Mouse (Mus musculus) CH12.LX (cell line): ENCODE results near the gene Wdfy4. TPM values are rescaled to one million over a fixed set of nuclear protein-coding genes. Genes with fewer than 3 reads are reported as not detected.
A peak's percentile ranks its signal among the peaks of the same experiment; 100 is the strongest.

Experiments
- DNase-seq: peaks from one replicate; pipeline ENCODE4 v3.0.0-alpha.2; 2013; ENCODE audit errors: extremely low read depth
- H3K27ac ChIP-seq: 2 replicates; pipeline ENCODE4 v1.5.1; 2012; ENCODE audit warnings: low read depth, mild to moderate bottlenecking, control low read depth, moderate library complexity; ENCODE audit not compliant: insufficient read depth
- H3K27me3 ChIP-seq: replicated peaks from 2 replicates; pipeline ENCODE3; 2012; ENCODE audit warnings: inconsistent platforms
- H3K36me3 ChIP-seq, 2 experiments: replicated peaks in 1 of 2; 2 replicates each; pipeline versions ENCODE3 to v1.6.1; 2012; ENCODE audit warnings: inconsistent platforms in 1 of 2, low read length in 1 of 2, mild to moderate bottlenecking in 1 of 2, mixed read lengths in 1 of 2, moderate library complexity in 1 of 2; ENCODE audit not compliant: control insufficient read depth in 1 of 2, insufficient read depth in 1 of 2
- H3K4me1 ChIP-seq, 2 experiments: 2 replicates each; pipeline ENCODE4 v1.6.1; 2012; ENCODE audit warnings: inconsistent platforms in 1 of 2, moderate library complexity in 1 of 2; ENCODE audit not compliant: insufficient read depth in 2 of 2, control insufficient read depth in 1 of 2
- H3K4me2 ChIP-seq: 2 replicates; pipeline ENCODE4 v1.6.1; 2012; ENCODE audit warnings: low read depth, mild to moderate bottlenecking, control low read depth; ENCODE audit not compliant: poor library complexity, insufficient read depth, severe bottlenecking
- H3K4me3 ChIP-seq, 3 experiments: fragments of 150-350 bp in 1 of 3; sonication (generic) in 1 of 3; replicated peaks in 1 of 3; 2 replicates each; pipeline versions ENCODE3 to v1.5.1; 2011 to 2012; ENCODE audit warnings: low read depth in 2 of 3, low read length in 2 of 3, mild to moderate bottlenecking in 2 of 3, moderate library complexity in 2 of 3, control low read depth in 1 of 3, improper control_type of control experiment in 1 of 3, inconsistent platforms in 1 of 3, mixed read lengths in 1 of 3; ENCODE audit not compliant: poor library complexity in 1 of 3
- H3K79me2 ChIP-seq: replicated peaks from 2 replicates; pipeline ENCODE4 v1.6.1; 2012; ENCODE audit warnings: mild to moderate bottlenecking, moderate library complexity; ENCODE audit not compliant: control insufficient read depth, poor library complexity, insufficient read depth, severe bottlenecking; ENCODE audit errors: extremely low read depth
- H3K9ac ChIP-seq: 2 replicates; pipeline ENCODE4 v1.6.1; 2012; ENCODE audit warnings: low read depth, mild to moderate bottlenecking, control low read depth, moderate library complexity; ENCODE audit not compliant: insufficient read depth
- H3K9me3 ChIP-seq: replicated peaks from 2 replicates; pipeline ENCODE3; 2012; ENCODE audit warnings: low read length, inconsistent platforms, mixed read lengths
- CHD2 ChIP-seq: IDR thresholded peaks from 2 replicates; pipeline ENCODE4 v1.6.1; 2011; ENCODE audit warnings: low read length, improper control_type of control experiment
- ELF1 ChIP-seq: IDR thresholded peaks from 2 replicates; pipeline ENCODE4 v1.6.1; 2014; ENCODE audit warnings: low read depth, mild to moderate bottlenecking, inconsistent platforms, low read length, improper control_type of control experiment
- ETS1 ChIP-seq: conservative IDR thresholded peaks from 2 replicates; pipeline ENCODE4 v1.6.1; 2012; ENCODE audit warnings: low read depth, mild to moderate bottlenecking, inconsistent platforms, low read length, improper control_type of control experiment, moderate library complexity
- HCFC1 ChIP-seq: IDR thresholded peaks from 2 replicates; pipeline ENCODE4 v1.6.1; 2012; ENCODE audit warnings: low read depth, mild to moderate bottlenecking, inconsistent platforms, low read length, improper control_type of control experiment
- IRF4 ChIP-seq: IDR thresholded peaks from 2 replicates; pipeline ENCODE4 v1.6.1; 2014; ENCODE audit warnings: low read depth, mild to moderate bottlenecking, inconsistent platforms, low read length, improper control_type of control experiment
- JUN ChIP-seq: IDR thresholded peaks from 2 replicates; pipeline ENCODE4 v1.6.1; 2011; ENCODE audit warnings: low read depth, mild to moderate bottlenecking, low read length, improper control_type of control experiment, moderate library complexity; ENCODE audit not compliant: insufficient read depth
- JUND ChIP-seq: conservative IDR thresholded peaks from 2 replicates; pipeline ENCODE4 v1.6.1; 2011; ENCODE audit warnings: low read depth, low read length, improper control_type of control experiment
- KAT2A ChIP-seq: IDR thresholded peaks from 2 replicates; pipeline ENCODE4 v1.6.1; 2012; ENCODE audit warnings: low read length, improper control_type of control experiment, inconsistent platforms; ENCODE audit not compliant: insufficient replicate concordance
- MAX ChIP-seq: IDR thresholded peaks from 2 replicates; pipeline ENCODE4 v1.6.1; 2011; ENCODE audit warnings: low read length, improper control_type of control experiment
- MEF2A ChIP-seq: IDR thresholded peaks from 2 replicates; pipeline ENCODE4 v1.6.1; 2014; ENCODE audit warnings: low read depth, mild to moderate bottlenecking, inconsistent platforms, low read length, improper control_type of control experiment, borderline replicate concordance
- MXI1 ChIP-seq: IDR thresholded peaks from 2 replicates; pipeline ENCODE4 v1.6.1; 2011; ENCODE audit warnings: mild to moderate bottlenecking, low read depth, low read length, improper control_type of control experiment
- POLR2AphosphoS2 ChIP-seq: IDR thresholded peaks from 2 replicates; pipeline ENCODE4 v1.6.1; 2011; ENCODE audit warnings: low read depth, low read length, improper control_type of control experiment
- RAD21 ChIP-seq: IDR thresholded peaks from 2 replicates; pipeline ENCODE4 v1.6.1; 2011; ENCODE audit warnings: low read depth, mild to moderate bottlenecking, low read length, improper control_type of control experiment, moderate library complexity
- SIN3A ChIP-seq: IDR thresholded peaks from 2 replicates; pipeline ENCODE4 v1.6.1; 2012; ENCODE audit warnings: low read length, improper control_type of control experiment, inconsistent platforms
- SMC3 ChIP-seq: IDR thresholded peaks from 2 replicates; pipeline ENCODE4 v1.6.1; 2011; ENCODE audit warnings: low read depth, low read length, improper control_type of control experiment
- TBP ChIP-seq: conservative IDR thresholded peaks from 2 replicates; pipeline ENCODE4 v1.6.1; 2011; ENCODE audit warnings: low read depth, low read length, improper control_type of control experiment
- UBTF ChIP-seq: IDR thresholded peaks from 2 replicates; pipeline ENCODE4 v1.6.1; 2012; ENCODE audit warnings: low read depth, mild to moderate bottlenecking, inconsistent platforms, low read length, improper control_type of control experiment, moderate library complexity
- USF1 ChIP-seq: IDR thresholded peaks from 2 replicates; pipeline ENCODE4 v1.6.1; 2014; ENCODE audit warnings: low read depth, mild to moderate bottlenecking, inconsistent platforms, low read length, improper control_type of control experiment
- USF2 ChIP-seq: conservative IDR thresholded peaks from 2 replicates; pipeline ENCODE4 v1.6.1; 2011; ENCODE audit warnings: low read depth, low read length, improper control_type of control experiment
- ZC3H11A ChIP-seq: IDR thresholded peaks from 2 replicates; pipeline ENCODE4 v1.6.1; 2012; ENCODE audit warnings: low read depth, mild to moderate bottlenecking, inconsistent platforms, low read length, improper control_type of control experiment
- ZKSCAN1 ChIP-seq: IDR thresholded peaks from 2 replicates; pipeline ENCODE4 v1.6.1; 2012; ENCODE audit warnings: low read depth, inconsistent platforms, low read length, improper control_type of control experiment, borderline replicate concordance
- ZNF384 ChIP-seq: IDR thresholded peaks from 2 replicates; pipeline ENCODE4 v1.6.1; 2012; ENCODE audit warnings: low read depth, low read length, improper control_type of control experiment, inconsistent platforms
- dilution Hi-C: fragments of 300-500 bp; cut with MboI; formaldehyde crosslinking; loops from 2 replicates; pipeline ENCODE4 v1.14.3; 2020; ENCODE audit warnings: low sequenced_read_pairs; ENCODE audit not compliant: extremely low pct_unique_long_range_greater_than_20kb, extremely low pct_ligation_motif_present
- in situ Hi-C: fragments of 300-500 bp; cut with MboI; formaldehyde crosslinking; loops from 3 replicates; pipeline ENCODE4 v1.14.3; 2019; ENCODE audit warnings: low sequenced_read_pairs, low pct_ligation_motif_present, low pct_unique_long_range_greater_than_20kb, mixed read lengths
- polyA plus RNA-seq: library from polyadenylated mRNA; unstranded; fragments of >175 nt; gene quantifications from 2 replicates; pipeline ENCODE4 v1.2.1, GENCODE M21; 2012; ENCODE audit warnings: low read depth; ENCODE audit not compliant: insufficient read length
- total RNA-seq, 2 experiments: library from RNA; depleted of rRNA; stranded (reverse); fragments of 300-350 nt in 1 of 2; fragments of >200 nt in 1 of 2; gene quantifications; 2 replicates each; pipeline ENCODE4 v1.2.3; 2012 to 2014

Gene Wdfy4
- total and polyA plus RNA-seq, 3 experiments: 56.0 to 140 (median 115) TPM

DNA sequence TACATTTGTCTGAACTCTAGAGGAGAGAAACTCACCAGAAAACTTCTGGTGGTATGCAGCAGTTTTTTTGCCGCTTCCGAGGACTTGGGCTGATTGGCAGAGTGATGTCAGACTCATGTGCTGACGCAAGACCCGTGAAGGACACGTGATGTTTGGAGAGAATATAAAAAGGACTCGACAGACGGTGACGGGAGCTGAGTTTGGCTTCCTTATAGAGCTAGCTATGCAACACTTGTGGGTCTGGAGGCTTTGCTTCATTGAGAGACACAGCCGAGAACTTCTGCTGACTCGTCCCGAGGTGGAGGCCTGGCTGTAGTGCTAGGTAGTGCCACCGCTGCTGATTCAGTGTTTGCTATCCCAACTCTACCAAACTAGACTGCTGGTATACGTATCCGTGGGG, 18.5 kb upstream of the Wdfy4 start:
- Histone ChIP-seq H3K36me3 (no peaks in the 10 kb centered on the region), H3K4me2 (no peak overlapping the region)
- in situ Hi-C loops: no loop called here
- TF ChIP-seq MXI1 (no peak), USF2 (no peak), HCFC1 (no peak), CHD2 (no peak), POLR2AphosphoS2 (no peak)
- TF ChIP-seq, all 38 proteins: peak for 0
- Histone ChIP-seq H3K27me3 (no peaks in the 10 kb centered on the region), H3K4me3 (no peak overlapping the region), H3K4me1 (peaks cover 8 to 31% of the 10 kb centered on the region in 2 experiments), H3K9me3 (no peaks in the 10 kb centered on the region), H3K27ac (no peak overlapping the region), H3K79me2 (no peaks in the 10 kb centered on the region), H3K9ac (no peak overlapping the region)
- dilution Hi-C loops: no loop called here
- no peak for DNase-seq

DNA sequence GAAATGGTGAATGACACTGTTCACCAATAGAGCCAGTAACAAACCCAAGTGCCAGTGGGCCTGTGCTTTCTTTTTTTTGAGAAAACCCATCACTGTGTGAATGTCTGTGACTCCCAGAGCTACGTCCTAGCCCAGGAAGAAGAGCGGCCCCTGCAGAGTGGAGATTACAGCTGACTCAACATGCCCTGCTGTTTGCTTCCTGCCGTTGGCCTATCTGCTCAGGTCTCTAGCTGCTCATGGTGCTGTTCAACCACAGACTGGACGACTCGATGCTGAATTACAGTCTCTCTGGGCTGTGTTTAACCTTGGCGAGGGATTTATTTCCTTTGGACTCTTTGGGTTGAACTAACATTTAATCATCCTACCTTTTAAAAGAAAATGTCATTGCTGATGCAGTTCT, 17.6 kb upstream of the Wdfy4 start:
- dilution Hi-C loops: no loop called here
- Histone ChIP-seq H3K9me3 (peaks cover 4% of the 10 kb centered on the region), H3K79me2 (no peaks in the 10 kb centered on the region), H3K9ac (no peak overlapping the region), H3K4me3 (no peak overlapping the region), H3K27me3 (no peaks in the 10 kb centered on the region), H3K4me1 (peaks cover 8 to 31% of the 10 kb centered on the region in 2 experiments), H3K36me3 (no peaks in the 10 kb centered on the region), H3K27ac (no peak overlapping the region), H3K4me2 (no peak overlapping the region)
- no peak for DNase-seq
- in situ Hi-C loops: no loop called here
- TF ChIP-seq ETS1 (no peak), UBTF (no peak), KAT2A (no peak), SMC3 (peak; percentile 6; the same call in 1 of the 2 replicates), ZC3H11A (no peak), JUN (no peak)

DNA sequence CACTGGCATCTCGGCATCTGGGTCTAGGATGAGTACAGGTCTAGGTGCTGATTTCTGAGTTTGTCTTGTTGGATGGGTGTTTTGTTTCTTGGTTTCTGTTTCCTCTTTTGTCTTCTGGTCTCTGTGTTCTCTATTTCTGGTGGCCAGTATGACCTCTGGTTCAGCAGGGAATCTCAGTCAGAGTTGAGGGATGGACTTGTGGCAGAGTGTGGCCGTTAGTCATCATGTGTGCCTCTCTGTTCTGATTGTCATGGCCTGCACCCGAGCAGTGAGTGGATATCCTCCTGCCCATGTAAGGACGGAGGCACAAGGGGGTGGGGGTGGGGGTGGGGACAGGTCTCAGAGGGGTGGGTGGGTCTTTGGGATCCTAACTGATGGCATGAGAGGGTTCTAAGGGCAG, 16.9 kb upstream of the Wdfy4 start:
- H3K4me3 ChIP-seq: no peak overlapping the region
- H3K79me2 ChIP-seq: no peaks in the 10 kb centered on the region
- no peak overlapping the region for H3K27ac ChIP-seq
- H3K36me3 ChIP-seq: no peaks in the 10 kb centered on the region
- in situ Hi-C loops (no loop called here), dilution Hi-C loops (no loop called here)
- H3K4me1 ChIP-seq: peaks cover 8 to 28% of the 10 kb centered on the region in 2 experiments
- TF ChIP-seq ZNF384: no peak
- TF ChIP-seq KAT2A: no peak
- no peak for TF ChIP-seq USF1
- TF ChIP-seq ZC3H11A: no peak
- TF ChIP-seq MEF2A: no peak
- no peak for TF ChIP-seq JUND
- TF ChIP-seq MAX: no peak
- TF ChIP-seq ELF1: no peak
- no peak for TF ChIP-seq IRF4
- TF ChIP-seq ZKSCAN1: no peak
- TF ChIP-seq POLR2AphosphoS2: no peak
- TF ChIP-seq TBP: no peak
- no peak for TF ChIP-seq MXI1
- no peak for TF ChIP-seq RAD21
- no peak for TF ChIP-seq SIN3A
- TF ChIP-seq, all 38 proteins: peak for 0
- no peak overlapping the region for H3K9ac ChIP-seq
- no peaks in the 10 kb centered on the region for H3K27me3 ChIP-seq
- peaks cover 6% of the 10 kb centered on the region for H3K9me3 ChIP-seq
- DNase-seq: no peak
- H3K4me2 ChIP-seq: 0 out of 2 replicates have a peak overlapping the region, but pooled peaks have one; percentile 23
